Mouse (Mus musculus): ENCODE results near the gene Sarnp.
A peak's percentile ranks its signal among the peaks of the same experiment; 100 is the strongest.

Gene Sarnp

GRCm38 (mm10) chr10:128917400-128917799 lies 100.3 kb downstream of the Sarnp start:
- no peak for DNase-seq (ENCODE audit: low spot score)

GRCm38 (mm10) chr10:128918246-128918645 lies 101.1 kb downstream of the Sarnp start:
- DNase-seq (ENCODE audit: low spot score) = no peak

DNA sequence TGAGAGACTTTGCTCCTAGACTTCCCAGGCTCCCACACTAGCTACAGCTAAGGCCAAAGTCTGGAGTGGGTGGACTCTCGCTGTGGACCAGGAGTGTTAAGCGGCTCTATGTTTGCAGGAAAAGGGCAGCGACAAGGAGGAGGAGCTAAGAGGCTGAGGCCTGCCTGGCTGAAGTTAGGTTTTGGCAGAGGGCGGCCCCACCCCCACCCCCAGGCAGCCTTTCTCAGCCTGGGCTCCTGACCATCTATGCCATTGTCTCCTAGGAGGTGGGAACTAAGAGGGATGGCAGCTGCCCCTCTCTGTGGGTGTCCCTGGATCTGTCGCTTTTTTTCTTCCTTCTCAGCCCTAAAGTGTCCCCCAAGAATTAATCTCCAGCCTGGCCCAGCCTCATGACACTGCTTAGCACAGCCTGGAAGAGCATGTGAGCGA lies 102.1 kb downstream of the Sarnp start:
- DNase-seq (ENCODE audit: low spot score) = no peak

GRCm38 (mm10) chr10:128919966-128920365 lies 102.8 kb downstream of the Sarnp start:
- no peak for DNase-seq (ENCODE audit: low spot score)

- DNase-seq (ENCODE audit: low spot score) = no peak
These were observed 103.6 kb downstream of the Sarnp start for GRCm38 (mm10) chr10:128920736-128921161.

DNA sequence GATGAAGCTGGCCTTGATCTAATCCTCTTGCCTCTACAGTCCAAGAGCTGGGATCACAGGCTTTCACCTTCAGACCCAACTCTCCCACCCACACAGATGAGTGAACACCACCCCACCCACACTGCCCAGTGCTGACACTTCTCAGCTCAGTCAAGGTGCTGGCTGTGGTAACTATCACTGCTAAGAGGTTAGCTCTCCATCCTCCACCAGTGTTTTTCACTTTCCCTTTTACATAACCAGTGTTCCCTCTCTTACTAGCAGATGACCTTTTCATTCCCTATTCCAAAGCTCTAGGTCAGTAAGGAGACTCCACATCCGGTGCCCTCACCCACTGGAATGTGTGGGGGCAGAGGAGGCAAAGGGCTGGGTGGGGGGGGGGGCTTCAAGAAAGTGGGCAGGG lies 104.1 kb downstream of the Sarnp start:
- DNase-seq (ENCODE audit: low spot score) = no peak

DNA sequence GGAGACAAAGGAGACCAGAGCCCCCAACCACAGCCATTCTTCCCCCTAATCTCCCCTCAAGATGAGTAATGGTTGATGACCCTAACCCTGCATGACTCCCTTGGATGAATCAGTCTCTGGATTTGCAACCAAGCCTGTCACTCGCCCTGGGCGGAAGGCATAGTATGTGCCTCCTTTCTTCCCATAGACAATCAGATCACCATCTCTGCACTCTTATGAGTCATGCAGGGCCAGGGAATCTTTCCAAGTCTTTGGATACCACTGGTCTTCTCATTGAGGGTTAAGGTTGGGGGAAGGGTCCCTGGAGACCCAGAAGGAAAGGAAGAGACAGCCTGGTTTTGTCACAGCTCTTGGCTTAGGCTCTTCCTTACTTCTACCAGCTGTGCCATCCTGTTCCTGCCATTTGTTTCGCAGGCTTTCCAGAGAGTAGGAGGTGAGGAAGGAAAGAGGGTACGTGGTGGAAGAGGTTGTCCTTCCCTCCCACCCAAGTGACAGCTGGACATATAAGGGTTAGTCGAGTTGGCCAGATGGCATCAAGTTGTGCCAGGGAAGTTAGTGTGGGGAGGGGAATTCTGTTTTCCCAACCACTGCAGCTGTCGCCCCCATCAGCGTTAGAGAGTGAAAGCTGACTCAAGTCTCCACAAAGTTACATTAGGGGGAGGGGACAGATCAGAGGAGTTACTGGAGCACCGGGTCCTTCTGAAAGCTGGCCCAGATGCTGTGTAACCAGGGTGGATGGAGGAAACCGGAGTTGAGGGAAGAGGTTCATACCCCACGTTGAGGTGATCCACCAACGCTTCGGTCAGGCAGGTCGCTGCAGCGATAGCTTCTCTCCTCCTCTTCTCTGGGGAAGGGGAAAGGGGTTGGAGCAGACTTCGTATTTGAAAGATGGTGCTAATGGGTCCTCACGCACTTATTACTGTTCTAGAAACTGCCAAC lies 105.0 kb downstream of the Sarnp start:
- no peak for DNase-seq (ENCODE audit: low spot score)

GRCm38 (mm10) chr10:128922822-128923012 lies 105.6 kb downstream of the Sarnp start, which contains the start of gene Rdh5:
TSS of gene Rdh5 (minus strand) at chr10:128922888.
- no peak for DNase-seq (ENCODE audit: low spot score)

DNA sequence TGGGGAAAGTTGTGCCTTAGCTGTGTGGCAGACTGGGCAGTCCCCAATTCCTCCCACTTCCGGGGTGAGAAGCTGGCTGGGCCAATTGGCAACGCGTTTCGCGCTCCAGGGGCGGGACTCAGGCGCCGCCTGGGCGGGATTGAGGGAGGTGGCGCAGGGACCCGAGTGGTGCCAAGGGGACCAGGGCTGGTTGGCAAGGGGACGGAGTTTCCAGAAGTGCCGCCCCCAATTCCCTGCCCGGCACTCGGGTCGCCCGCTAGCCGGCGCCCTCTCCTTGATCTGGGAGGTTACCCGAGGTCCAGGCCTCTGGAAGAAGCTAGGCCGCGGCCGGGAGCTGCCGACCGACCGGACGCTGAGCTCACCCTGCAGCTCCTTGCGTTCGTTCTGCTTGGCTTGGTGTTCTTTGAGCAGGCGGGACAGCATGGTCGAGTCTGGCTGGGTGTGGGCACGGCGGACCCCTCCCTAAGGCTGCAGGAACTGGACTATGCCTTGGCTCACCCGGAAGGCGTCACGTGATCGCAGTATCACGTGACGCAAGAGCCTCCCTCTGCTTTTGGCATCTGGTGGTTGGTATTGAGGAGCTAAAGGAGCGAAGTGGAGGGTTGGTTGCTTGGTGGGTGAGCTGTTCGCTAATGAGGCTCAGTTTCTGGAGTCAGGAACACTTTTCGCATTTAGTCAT lies 106.0 kb downstream of the Sarnp start:
- peak; percentile 88 for DNase-seq (ENCODE audit: low spot score)

DNA sequence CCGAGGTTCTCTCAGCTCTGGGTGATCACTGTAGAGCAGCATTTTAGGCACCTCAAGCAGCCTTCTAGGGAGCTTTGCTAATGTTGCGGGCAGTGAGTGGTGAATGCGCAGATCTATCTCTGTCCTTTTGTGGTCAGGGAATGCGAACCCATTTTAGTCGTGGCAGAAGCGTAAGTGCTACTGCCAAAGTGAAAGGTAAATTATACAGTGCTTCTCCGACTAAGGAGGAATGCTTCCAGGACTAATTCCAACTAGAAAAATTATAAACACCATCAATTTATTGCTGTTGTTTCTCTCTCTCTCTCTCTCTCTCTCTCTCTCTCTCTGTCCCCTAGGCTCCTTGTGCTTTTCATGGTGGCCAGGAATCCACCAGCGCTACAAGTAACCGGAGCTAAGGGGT lies 106.8 kb downstream of the Sarnp start, which contains the start of gene Bloc1s1:
Gene Bloc1s1, minus strand, starts transcription at position 101 of the 400 bp plus-strand sequence.
- no peak for DNase-seq (ENCODE audit: low spot score)
